Mouse (Mus musculus) brain, embryonic 14.5 days (tissue): ENCODE measurements around the gene Rpl5.

ENCODE experiments used
- CTCF ChIP-seq: fragments of 200-500 bp; IDR thresholded peaks from 2 replicates; pipeline ENCODE4 v1.5.1; 2012; ENCODE audit warnings: inconsistent platforms, mild to moderate bottlenecking, moderate library complexity, borderline replicate concordance; ENCODE audit not compliant: insufficient read depth, insufficient read length; ENCODE audit errors: extremely low read depth
- POLR2A ChIP-seq: fragments of 200-500 bp; IDR thresholded peaks from 2 replicates; pipeline ENCODE4 v1.6.1; 2012; ENCODE audit warnings: mild to moderate bottlenecking, inconsistent platforms, borderline replicate concordance; ENCODE audit not compliant: poor library complexity, insufficient read depth, insufficient read length, severe bottlenecking; ENCODE audit errors: extremely low read depth

GRCm38 (mm10) chr5:107922836-107923235, 22.5 kb downstream of the Rpl5 start:
- TF ChIP-seq POLR2A (no peak), CTCF (no peak)
